Mouse (Mus musculus): ENCODE measurements at regions not wholly inside any gene's neighbourhood (a gene's known extent, or its start where the extent isn't known, plus 50 kb on each side); places are given as distances from the start of the nearest gene placed in this dataset.

GRCm38 (mm10) chr8:9072724-9073123 is 382.4 kb upstream of the Arglu1 start:
- no peak overlapping the region for H3K9ac ChIP-seq
- no peaks in the 10 kb centered on the region for H3K36me3 ChIP-seq
- 85% methylated on average over 4 of the region's 4 CpGs for WGBS
- ATAC-seq (ENCODE audit: low FRiP score, low read depth): no peak
- H3K27me3 ChIP-seq: no peaks in the 10 kb centered on the region
- H3K4me1 ChIP-seq: no peaks in the 10 kb centered on the region
- H3K4me3 ChIP-seq: no peak overlapping the region
- H3K27ac ChIP-seq: no peak overlapping the region
- H3K4me2 ChIP-seq (replicated peaks): no peak overlapping the region
- H3K9me3 ChIP-seq: no peaks in the 10 kb centered on the region

- Histone ChIP-seq H3K9ac (no peak overlapping the region), H3K4me3 (no peak overlapping the region), H3K4me1 (no peaks in the 10 kb centered on the region), H3K36me3 (no peaks in the 10 kb centered on the region), H3K9me3 (no peaks in the 10 kb centered on the region), H3K27ac (no peak overlapping the region), H3K27me3 (no peaks in the 10 kb centered on the region), H3K4me2 (replicated peaks) (no peak overlapping the region)
- WGBS: 77% methylated on average over 11 of the region's 11 CpGs
- ATAC-seq (ENCODE audit: low FRiP score, low read depth): no peak
These were observed 382.0 kb upstream of the Arglu1 start for GRCm38 (mm10) chr8:9072286-9072685.

- ATAC-seq (ENCODE audit: low FRiP score, low read depth): no peak
- H3K4me1 ChIP-seq: no peaks in the 10 kb centered on the region
- no peaks in the 10 kb centered on the region for H3K36me3 ChIP-seq
- no peak overlapping the region for H3K4me2 ChIP-seq (replicated peaks)
- no peak overlapping the region for H3K9ac ChIP-seq
- no peaks in the 10 kb centered on the region for H3K27me3 ChIP-seq
- 51% methylated on average over 6 of the region's 6 CpGs for WGBS
- H3K27ac ChIP-seq: no peak overlapping the region
- H3K9me3 ChIP-seq: no peaks in the 10 kb centered on the region
- no peak overlapping the region for H3K4me3 ChIP-seq
These were observed 380.6 kb upstream of the Arglu1 start for GRCm38 (mm10) chr8:9070953-9071352.

- Histone ChIP-seq H3K27me3 (no peaks in the 10 kb centered on the region), H3K4me3 (no peak overlapping the region), H3K4me2 (replicated peaks) (no peak overlapping the region), H3K4me1 (no peaks in the 10 kb centered on the region), H3K36me3 (no peaks in the 10 kb centered on the region), H3K27ac (no peak overlapping the region), H3K9ac (no peak overlapping the region), H3K9me3 (no peaks in the 10 kb centered on the region)
- ATAC-seq (ENCODE audit: low FRiP score, low read depth): no peak
- 76% methylated on average over 7 of the region's 7 CpGs for WGBS
These were observed 379.5 kb upstream of the Arglu1 start for GRCm38 (mm10) chr8:9069845-9070244.

GRCm38 (mm10) chr8:9067731-9068130 is 377.4 kb upstream of the Arglu1 start:
- Histone ChIP-seq H3K9me3 (no peaks in the 10 kb centered on the region), H3K27me3 (no peaks in the 10 kb centered on the region), H3K4me2 (replicated peaks) (no peak overlapping the region), H3K36me3 (no peaks in the 10 kb centered on the region), H3K4me1 (no peaks in the 10 kb centered on the region), H3K27ac (no peak overlapping the region), H3K4me3 (no peak overlapping the region), H3K9ac (no peak overlapping the region)
- WGBS: 32% methylated on average over 1 of the region's 1 CpGs
- no peak for ATAC-seq (ENCODE audit: low FRiP score, low read depth)

- no peaks in the 10 kb centered on the region for H3K36me3 ChIP-seq
- H3K4me3 ChIP-seq: no peak overlapping the region
- H3K27me3 ChIP-seq: no peaks in the 10 kb centered on the region
- WGBS: 86% methylated on average over 6 of the region's 6 CpGs
- no peak for ATAC-seq (ENCODE audit: low FRiP score, low read depth)
- no peaks in the 10 kb centered on the region for H3K9me3 ChIP-seq
- no peak overlapping the region for H3K9ac ChIP-seq
- no peak overlapping the region for H3K4me2 ChIP-seq (replicated peaks)
- H3K4me1 ChIP-seq: peaks cover 8% of the 10 kb centered on the region
- no peak overlapping the region for H3K27ac ChIP-seq
These were observed 369.8 kb upstream of the Arglu1 start for GRCm38 (mm10) chr8:9060166-9060565.

- Histone ChIP-seq H3K36me3 (no peaks in the 10 kb centered on the region), H3K4me1 (peaks cover 17% of the 10 kb centered on the region), H3K27ac (no peak overlapping the region), H3K4me2 (replicated peaks) (no peak overlapping the region), H3K4me3 (no peak overlapping the region), H3K27me3 (peaks cover 11% of the 10 kb centered on the region; the same call in 1 of the 2 replicates), H3K9me3 (no peaks in the 10 kb centered on the region), H3K9ac (no peak overlapping the region)
- peak; percentile 59 for ATAC-seq (ENCODE audit: low FRiP score, low read depth)
- 13% methylated on average over 6 of the region's 6 CpGs for WGBS
These were observed 365.1 kb upstream of the Arglu1 start for GRCm38 (mm10) chr8:9055416-9055819.

- H3K4me1 ChIP-seq: peaks cover 19% of the 10 kb centered on the region
- no peak overlapping the region for H3K27ac ChIP-seq
- H3K36me3 ChIP-seq: no peaks in the 10 kb centered on the region
- H3K9ac ChIP-seq: no peak overlapping the region
- H3K4me3 ChIP-seq: no peak overlapping the region
- no peak overlapping the region for H3K4me2 ChIP-seq (replicated peaks)
- WGBS: 40% methylated on average over 4 of the region's 4 CpGs
- ATAC-seq (ENCODE audit: low FRiP score, low read depth): no peak; the same call in 1 of the 2 replicates
- H3K27me3 ChIP-seq: peaks cover 13% of the 10 kb centered on the region; the same call in 1 of the 2 replicates
- no peaks in the 10 kb centered on the region for H3K9me3 ChIP-seq
These were observed 364.5 kb upstream of the Arglu1 start for GRCm38 (mm10) chr8:9054801-9055200.

GRCm38 (mm10) chr8:9051699-9052098 is 361.4 kb upstream of the Arglu1 start:
- H3K9me3 ChIP-seq: no peaks in the 10 kb centered on the region
- no peaks in the 10 kb centered on the region for H3K36me3 ChIP-seq
- H3K9ac ChIP-seq: no peak overlapping the region
- no peak overlapping the region for H3K27ac ChIP-seq
- peaks cover 19% of the 10 kb centered on the region for H3K4me1 ChIP-seq
- ATAC-seq (ENCODE audit: low FRiP score, low read depth): no peak
- H3K4me2 ChIP-seq (replicated peaks): no peak overlapping the region
- H3K27me3 ChIP-seq: peaks cover 18% of the 10 kb centered on the region; the same call in 1 of the 2 replicates
- 68% methylated on average over 10 of the region's 10 CpGs for WGBS
- H3K4me3 ChIP-seq: no peak overlapping the region

- Histone ChIP-seq H3K9ac (no peak overlapping the region), H3K36me3 (no peaks in the 10 kb centered on the region), H3K4me1 (peaks cover 18% of the 10 kb centered on the region), H3K9me3 (no peaks in the 10 kb centered on the region), H3K4me2 (replicated peaks) (no peak overlapping the region), H3K4me3 (no peak overlapping the region), H3K27me3 (peaks cover 18% of the 10 kb centered on the region; the same call in 1 of the 2 replicates), H3K27ac (no peak overlapping the region)
- no peak for ATAC-seq (ENCODE audit: low FRiP score, low read depth)
- 66% methylated on average over 11 of the region's 11 CpGs for WGBS
These were observed 360.6 kb upstream of the Arglu1 start for GRCm38 (mm10) chr8:9050740-9051475.

GRCm38 (mm10) chr8:9048116-9048515 is 357.8 kb upstream of the Arglu1 start:
- H3K4me3 ChIP-seq: no peak overlapping the region
- H3K9me3 ChIP-seq: no peaks in the 10 kb centered on the region
- no peak overlapping the region for H3K9ac ChIP-seq
- H3K27ac ChIP-seq: no peak overlapping the region
- no peak for ATAC-seq (ENCODE audit: low FRiP score, low read depth)
- peaks cover 18% of the 10 kb centered on the region; the same call in 1 of the 2 replicates for H3K27me3 ChIP-seq
- H3K4me1 ChIP-seq: peaks cover 5% of the 10 kb centered on the region; the same call in 1 of the 2 replicates
- 69% methylated on average over 14 of the region's 14 CpGs for WGBS
- H3K4me2 ChIP-seq (replicated peaks): no peak overlapping the region
- no peaks in the 10 kb centered on the region for H3K36me3 ChIP-seq

GRCm38 (mm10) chr8:9042835-9043792 is 352.8 kb upstream of the Arglu1 start:
- Histone ChIP-seq H3K4me2 (replicated peaks) (no peak overlapping the region), H3K9me3 (no peaks in the 10 kb centered on the region), H3K4me3 (no peak overlapping the region), H3K4me1 (no peaks in the 10 kb centered on the region), H3K27me3 (no peaks in the 10 kb centered on the region; the same call in 1 of the 2 replicates), H3K36me3 (no peaks in the 10 kb centered on the region), H3K27ac (no peak overlapping the region), H3K9ac (no peak overlapping the region)
- ATAC-seq (ENCODE audit: low FRiP score, low read depth): no peak
- WGBS: 69% methylated on average over 10 of the region's 10 CpGs

All from limb, embryonic 13.5 days (tissue).